Mouse (Mus musculus) testis, postnatal 14 days (tissue): ENCODE data around the gene Slc24a2.

Experiments used
- DNase-seq: peaks from one replicate; pipeline ENCODE4 v3.0.0; 2021; ENCODE audit warnings: low spot score

Gene Slc24a2

DNA sequence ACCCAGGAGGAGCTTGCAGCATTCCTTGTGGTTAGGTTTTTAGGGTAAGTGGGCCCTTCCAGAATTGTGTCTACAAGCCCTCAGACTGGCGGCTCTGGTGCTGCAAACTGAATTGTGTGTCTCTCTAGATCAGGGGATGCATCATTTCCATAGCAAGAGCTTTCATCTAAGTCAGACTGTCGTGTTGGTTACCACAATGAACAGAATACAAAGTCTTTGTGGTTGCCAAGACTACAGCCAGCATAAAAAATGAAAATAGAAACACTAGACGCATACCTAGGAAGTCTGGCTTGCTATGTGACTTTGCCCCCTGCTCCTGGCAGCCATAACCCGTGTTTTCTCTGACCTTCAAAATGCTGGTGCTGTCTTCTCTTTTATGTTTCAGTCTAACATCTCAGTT, 114.6 kb downstream of the Slc24a2 start:
- no peak for DNase-seq

DNA sequence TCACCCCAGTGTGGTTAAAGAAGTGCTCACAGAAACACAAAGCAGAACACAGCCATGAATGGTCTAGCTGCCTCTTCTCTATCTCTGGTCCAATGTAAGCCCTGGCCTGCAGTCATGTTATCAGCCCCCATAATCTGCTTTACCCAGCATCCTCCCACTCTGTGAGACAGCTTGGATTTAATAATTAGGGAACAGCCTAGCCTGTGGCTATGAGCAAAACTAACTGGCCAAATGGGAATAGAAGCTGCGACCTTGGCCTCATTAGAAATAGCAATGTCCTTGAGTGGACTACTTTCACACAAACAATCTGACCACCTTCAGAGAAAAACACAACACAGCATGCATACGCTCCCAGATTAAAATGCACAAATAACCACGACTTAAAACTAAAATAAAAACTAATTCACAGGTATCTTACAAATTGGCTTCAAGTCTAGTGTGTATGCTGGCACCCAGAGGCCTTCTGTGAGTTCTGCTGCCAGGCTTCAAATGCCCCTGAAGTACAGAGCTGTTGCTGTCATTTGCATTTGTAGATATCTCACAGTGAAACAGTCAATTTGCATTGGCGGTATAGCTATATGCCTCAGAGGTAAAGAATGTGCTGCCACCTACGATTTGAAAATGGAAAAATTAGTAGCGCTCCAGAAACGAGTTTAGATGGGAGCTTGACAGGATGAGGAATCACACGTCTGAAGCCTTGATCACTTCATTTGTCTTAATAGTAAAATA, 120.8 kb downstream of the Slc24a2 start:
- peak; percentile 8 for DNase-seq

DNA sequence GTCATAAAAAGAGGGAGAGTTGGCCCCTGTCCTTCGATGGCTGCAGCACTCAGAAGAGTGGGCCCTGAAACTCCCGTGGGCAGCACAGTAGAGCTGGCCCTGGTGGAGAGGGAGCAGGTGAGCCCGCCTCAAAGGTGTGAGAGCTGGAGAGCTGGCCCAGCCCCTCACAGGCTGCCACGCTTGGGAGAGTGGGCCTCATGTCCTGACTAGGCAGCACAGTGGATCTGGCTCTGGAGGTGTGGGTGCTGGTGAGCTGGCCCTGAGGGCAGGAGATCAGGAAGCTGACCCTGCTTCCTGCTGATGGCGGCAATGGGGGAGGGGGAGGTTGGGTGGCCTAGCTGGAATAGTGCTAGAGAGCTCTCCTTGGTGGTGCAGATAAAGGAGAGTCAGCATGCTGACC, 129.3 kb downstream of the Slc24a2 start:
- DNase-seq: no peak

DNA sequence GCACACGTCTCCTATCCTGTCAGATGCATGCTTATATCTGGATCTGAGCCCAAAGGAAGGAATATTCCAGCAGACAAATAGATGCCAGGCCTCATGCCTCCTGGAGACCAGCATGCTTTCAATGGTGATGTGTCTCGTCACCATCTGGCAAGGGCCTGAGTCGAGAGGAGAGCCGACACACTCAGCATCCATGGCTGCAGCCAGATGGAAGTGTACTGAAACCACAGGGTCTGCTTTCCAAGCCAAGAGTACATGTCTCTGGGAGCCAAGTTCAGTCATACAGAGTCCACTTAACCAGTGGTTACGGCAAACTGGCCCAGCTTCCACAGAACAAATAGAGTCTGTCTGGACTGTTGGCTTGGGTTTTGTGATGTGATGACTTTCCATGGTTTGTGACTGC, 134.1 kb downstream of the Slc24a2 start:
- DNase-seq: no peak

DNA sequence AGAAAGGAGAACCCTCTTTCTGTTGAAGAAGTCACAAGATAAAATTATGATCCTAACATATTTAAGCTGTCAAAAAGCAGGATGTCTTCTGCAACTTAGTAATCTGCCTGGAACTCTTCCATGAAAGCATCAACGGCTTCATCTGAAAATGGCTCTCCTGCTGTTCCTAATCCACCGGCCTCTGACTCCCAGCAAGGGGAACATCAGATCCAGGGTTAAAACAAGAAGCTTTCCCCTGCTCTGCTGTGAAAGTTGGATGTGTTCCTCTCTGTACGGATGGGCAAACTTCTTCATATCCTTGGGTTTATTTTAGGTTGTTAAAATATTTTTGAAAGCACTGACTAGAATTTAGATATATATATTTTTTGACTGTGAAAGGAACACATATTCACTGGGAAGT, 136.7 kb downstream of the Slc24a2 start:
- no peak for DNase-seq

DNA sequence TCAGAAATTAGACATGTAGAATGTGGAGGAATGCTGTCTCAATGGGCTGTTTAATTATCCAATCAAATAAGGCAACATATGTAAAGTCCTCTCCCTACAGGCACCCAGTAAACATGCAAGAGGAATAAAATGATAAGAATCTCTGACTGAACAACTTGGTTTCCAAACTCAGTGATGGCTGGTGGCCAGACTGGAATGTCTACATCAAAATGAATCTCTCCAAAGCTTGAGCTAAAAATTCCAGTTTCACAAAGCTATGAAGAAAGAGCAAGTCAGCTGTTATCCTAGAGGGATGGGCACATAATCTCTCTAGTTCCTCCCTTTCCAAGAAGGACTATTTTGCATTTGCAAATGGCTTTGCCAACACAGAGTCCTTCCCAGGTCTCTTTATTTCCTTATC, 139.4 kb downstream of the Slc24a2 start:
- no peak for DNase-seq

DNA sequence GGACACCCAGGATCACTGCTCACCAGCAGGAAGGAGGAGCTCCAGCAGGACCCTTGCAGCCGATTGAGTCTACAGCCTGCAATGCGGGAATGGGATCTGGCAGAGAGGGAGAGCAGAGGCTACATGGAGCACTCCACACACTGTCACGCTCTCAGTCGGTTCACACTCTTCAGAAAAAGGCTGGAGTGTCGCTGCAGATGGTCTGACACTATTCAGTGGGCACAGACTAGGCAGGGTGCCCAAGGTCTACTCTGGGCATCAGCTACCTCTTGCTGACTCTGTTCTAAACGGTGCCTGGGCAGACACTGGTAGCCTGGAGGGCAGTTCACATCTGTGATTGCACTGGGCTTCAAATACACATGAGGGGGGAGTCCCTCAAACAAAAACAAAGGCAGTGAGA, 141.6 kb downstream of the Slc24a2 start:
- DNase-seq: no peak

DNA sequence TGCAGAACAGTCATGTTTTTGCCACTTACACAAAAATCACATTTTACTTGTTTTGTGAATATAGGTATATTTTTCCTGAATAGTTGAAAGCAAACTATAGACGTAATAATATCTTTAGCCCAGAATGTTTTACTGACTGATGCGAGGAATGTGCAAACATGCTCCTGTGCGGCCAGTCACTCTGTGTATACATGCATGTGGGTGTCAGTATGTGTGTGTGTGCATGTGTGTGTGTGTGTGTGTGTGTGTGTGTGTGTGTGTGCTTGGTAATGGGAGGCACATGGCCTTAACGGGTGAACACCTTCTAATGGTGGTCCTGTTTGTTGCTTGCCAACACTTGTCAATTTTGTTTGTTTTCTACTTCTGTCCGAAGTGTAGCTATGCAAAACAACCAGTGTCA, 142.7 kb downstream of the Slc24a2 start:
- DNase-seq: no peak

DNA sequence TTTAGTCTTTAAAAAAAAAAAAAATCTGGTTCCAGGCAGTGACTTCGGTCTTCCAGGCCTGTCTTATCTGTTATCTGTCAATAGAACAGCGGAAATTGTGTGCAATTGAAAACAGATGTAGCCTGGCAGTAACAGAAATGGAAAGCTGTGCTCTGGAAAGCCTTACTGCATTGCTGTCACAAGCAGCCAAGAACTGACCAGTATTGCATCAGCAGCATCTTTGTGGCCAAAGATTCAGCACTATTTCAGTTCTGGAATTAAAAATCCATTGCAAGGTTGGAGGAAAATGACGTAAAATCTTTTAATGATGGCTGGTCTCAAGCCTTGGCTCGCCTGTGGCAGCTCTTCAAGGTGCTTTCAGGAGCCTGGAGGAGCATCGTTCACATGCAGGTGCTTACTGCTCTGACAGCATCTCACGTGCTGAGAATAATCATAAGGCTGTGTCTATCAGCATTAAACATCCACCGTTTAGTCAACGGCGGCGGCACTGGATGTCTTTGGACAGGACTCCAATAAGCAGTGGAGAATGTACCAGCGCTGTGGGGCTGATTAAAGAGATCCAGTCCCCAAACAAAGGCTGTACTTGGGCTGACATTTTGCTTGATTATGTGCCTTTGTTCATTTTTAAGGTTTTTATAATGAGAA, 143.2 kb downstream of the Slc24a2 start:
- no peak for DNase-seq

DNA sequence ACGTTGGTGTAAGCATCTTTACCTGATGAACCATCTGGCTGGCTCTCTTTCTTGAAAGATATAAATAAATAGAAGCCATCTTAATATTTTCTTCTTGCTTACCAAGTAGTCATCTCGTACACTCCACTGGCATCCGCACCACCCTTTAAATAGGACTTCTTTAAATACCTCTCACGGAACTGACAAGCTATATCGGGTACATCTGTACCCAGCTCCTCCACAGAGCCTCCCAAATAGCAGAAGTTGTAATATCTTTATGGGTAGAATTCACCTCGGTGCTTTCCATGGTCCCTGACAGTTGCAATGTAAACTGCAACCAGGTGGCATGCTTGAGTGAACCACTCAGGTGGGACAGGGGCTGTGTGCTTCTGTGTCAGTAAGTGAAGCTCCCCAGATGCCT, 149.0 kb downstream of the Slc24a2 start:
- DNase-seq: no peak

DNA sequence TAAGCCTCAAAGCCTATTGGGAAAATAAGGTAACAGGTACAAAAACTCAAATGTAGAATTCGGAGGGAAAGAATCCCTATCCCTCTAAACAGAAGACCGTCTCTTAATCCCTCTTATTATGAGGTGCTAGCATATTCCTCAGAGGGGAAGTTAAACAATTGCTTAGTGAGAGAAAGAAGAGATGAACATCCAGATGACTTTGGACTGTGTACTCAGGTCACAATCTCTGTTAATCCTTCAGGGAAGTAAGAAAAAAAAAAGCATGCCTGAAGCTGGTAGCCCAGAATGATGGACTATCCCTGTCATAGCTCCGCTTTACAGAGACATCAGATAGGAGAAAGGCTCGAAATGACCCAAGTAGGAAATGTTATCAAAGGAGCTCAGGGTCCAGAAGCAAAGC, 151.0 kb downstream of the Slc24a2 start:
- no peak for DNase-seq

DNA sequence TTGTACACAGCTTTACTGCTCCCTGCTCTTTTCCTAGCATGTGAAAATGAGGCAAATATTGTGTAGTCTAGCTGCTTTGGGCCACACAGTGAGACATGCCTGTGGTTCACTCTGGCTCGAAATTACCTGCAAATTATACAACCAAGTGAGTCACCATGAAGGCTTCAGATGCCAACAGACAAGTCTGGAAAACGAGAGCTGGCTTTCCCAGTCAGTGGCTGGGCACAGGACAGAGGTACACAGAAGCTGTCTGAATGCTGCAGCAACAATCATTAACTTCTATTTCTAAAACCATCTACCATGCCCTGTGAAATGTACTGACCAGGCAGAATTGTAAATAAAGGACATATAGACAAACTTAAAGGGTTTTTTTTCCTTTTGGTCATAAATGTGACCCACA, 151.6 kb downstream of the Slc24a2 start:
- DNase-seq: no peak

DNA sequence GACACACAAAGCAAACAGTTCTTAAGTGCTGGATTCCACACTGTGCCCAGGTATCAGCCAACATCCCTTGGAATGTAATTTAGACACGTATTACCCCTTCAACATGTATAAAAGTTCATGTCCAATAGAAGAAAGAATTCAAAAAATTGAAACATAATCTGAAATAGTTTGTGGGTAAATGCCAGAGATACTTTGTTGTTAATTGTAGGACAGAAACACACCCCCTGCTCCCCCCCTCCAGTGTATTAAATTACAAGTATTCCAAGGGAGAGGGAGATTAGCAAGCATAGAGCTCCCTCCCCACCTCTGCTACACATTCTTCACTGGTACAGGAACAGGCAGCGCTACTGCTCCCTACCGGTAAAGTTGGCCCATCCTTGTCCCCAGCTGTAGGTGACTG, 154.5 kb downstream of the Slc24a2 start:
- DNase-seq: no peak

DNA sequence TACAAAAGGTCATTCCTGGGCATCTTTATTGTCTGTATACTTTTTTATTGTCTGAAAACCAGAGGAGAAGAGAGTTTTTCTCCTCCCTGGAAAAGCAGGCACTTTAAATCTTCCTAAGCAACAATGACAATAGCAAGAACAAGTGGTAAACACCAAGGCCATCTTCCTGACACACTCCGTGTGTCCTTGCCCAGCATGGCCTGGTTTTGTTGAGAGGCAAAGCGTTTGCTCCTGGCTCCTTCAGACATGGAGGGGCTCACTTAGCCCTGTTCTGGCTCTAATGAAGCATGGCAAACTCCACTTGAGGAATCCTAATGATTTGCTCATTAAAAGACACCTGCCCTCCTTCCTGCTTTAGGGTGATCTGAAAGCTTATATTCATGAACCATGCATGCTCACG, 162.2 kb downstream of the Slc24a2 start:
- no peak for DNase-seq

DNA sequence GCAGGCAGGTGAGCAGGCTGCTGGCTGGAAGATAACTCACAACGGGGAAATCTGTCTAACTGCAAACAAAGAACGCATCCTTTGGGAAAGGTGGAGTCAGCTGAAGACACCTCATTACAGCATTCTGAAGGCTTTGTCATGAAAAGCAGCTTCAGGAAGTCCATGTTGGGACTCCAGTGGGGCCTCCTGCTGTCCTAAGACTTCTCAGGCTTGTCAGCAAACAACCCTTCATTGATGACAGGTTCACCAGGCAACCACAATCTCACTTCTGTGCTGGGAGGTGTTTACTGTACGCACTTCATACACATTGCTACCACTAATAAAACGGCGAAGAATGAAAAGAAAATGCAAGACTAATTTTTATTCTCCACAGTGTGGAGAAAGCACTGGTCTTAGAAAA, 165.1 kb downstream of the Slc24a2 start:
- no peak for DNase-seq

DNA sequence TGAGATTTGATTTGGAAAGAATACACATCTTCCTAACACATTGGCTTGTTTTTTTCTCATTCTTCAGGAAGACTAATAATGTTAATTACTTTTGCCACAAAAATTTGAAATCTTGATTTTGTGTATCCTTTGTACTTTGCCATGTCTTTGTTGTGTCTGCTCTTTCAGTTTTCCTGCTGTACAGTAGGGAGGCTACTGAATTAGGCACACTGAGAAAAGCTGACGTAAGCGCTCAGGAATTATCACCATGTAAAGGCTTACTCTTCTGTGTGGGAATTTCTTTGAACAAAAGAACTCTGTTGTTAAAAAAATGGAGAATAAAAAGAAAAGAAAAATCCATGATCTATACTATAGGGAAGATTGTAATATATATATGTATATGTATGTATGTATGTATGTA, 165.7 kb downstream of the Slc24a2 start:
- DNase-seq: no peak

DNA sequence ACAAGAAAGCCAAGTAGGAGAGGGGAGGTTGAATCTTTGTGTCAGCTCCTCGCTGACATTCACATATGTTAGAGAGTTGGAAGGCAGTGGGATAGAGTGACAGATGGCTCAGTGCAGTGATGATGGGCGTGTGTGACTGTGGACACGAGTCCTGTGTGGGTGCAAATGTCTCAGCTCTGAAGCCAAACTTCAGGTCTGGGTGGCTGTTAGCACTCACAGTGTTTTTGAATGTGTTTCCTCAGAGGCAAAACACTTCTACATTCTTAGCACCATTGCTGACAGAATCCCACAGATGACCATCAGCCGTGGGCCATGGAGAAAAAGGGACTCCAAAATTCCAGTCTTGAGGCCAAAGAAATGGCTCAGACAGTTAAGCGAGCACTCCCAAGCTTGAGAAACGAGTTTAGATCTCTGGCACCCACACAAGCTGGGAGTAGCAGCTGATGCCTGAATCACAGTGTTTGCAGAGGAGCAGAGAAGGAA, 167.5 kb downstream of the Slc24a2 start:
- no peak for DNase-seq

DNA sequence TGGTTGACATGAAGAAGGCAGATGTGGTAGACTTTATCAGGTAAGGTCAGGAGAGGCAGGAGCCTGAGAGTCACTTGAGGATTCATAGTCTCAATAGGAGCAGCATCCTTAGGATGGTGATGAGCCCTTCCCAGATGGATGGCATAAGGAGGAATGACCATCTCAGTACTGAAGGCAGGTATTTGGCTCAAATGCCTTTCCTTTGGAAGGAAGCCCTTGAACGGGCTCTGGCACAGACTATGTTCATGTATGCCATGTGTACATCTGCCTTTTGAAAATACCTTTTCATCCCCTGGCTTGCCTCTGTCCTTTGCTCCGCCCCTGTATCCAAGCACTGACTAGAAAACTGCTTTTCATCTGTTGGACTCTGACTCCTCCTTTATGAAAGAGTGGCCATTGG, 168.6 kb downstream of the Slc24a2 start:
- no peak for DNase-seq

DNA sequence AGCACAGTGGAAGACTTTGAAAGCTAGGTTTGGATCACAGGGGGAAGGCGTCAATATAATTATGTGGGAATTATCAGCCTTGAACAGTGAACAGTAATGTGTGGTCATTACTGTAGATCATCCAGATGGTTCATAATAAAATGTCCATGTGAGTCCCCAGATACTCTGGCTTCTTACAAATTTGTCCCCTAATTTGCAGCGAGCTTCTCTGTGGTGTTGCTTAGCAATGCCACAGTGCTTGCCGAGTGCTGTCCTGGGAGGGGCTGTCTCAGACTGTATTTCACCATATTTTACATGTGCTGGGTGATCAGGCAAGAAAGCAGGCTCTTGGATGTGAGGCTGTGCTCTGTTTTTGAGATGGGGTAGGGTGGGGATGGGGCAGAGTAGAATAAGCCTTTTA, 172.7 kb downstream of the Slc24a2 start:
- DNase-seq: no peak

DNA sequence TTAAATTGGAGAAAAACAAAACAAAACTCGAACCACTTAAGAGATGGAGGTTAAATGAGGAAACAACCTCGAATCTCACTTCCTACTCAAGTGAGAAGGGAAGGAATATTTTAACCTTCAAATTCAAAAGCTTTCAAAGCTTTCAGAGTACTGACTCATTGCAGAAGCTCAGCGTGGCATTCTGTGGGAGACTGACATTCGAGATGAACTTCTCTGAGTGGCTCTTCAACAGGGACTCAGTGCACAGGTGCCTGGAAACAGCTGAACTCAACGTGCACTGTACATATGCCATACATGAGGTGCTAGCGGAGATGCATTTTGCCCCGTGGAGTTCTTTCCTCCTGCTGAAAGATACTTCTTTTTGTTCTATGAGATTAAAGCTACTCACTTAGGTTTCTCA, 174.5 kb downstream of the Slc24a2 start:
- DNase-seq: no peak

DNA sequence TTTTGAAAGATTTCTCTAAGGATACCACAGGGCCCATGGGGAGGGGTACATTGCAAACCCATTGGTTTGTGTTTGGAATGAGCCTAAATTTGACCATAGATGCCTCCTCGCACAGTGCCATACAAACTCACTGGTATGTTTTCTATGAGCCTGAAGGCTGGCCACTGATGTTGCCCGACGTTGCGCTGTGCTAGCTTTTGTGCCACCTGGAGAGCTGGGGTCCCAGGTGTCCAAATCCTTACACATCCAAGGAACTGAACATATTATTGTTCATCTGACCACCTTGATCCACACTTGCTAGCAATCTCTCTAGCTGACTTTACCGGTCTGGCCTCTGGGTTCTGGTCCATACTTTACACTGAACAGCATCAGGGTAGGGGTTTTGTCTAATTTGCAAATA, 177.4 kb downstream of the Slc24a2 start:
- no peak for DNase-seq

DNA sequence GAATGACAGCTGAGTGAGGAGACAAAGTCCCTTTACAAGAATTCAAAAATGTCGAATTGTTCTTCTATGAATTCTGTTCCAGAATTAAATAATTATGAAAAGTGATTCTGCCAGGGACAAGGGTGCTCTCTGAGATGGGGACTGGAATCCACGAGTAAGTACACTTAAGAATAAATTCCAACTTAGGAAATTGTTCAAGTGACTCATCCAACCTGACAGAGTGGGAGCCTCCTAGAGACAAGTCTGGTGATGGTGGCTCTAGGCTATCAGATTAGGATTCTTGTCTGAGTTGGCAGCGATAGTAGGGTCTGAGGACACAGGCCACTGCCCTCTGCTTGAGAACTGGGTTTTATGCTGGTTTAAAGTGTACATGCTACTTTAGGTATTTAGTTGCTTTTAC, 181.2 kb downstream of the Slc24a2 start:
- no peak for DNase-seq

DNA sequence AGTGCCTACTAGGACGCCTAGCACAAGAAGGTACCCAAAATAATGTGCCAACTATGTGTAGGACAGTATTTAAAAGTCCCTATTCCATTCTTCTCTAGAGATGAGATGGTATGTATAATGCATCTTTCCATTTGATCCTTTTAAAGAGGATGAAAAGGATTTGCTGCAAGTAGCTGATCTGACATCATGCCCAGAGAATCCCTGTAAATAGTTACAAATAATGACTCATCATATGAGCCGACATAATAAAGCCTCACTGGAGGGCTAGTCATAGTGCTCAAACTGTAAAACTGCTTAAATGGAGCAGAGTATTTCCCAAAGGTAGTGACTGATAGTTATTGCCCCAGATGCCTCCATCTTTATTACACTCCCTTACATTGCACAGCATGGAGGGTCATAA, 183.1 kb downstream of the Slc24a2 start:
- DNase-seq: no peak

DNA sequence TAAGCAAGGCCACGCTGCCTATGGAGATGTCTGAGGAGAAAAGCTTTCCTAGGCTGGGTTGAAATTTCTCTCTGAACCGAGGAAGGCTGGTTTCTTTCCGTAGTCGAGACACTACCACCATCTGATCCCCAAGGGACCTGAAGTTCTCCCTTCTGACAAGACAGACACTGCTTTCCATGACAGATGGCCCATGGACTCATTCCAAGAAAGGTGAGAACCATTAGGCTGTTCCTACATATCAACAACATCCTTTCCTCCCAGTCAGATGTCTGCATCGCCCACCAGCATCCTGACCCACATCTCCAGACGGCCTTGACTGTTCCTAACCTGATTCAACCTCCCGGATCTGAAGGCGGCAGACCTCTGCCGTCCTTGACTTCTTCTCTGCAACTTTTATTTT, 187.0 kb downstream of the Slc24a2 start:
- no peak for DNase-seq
